Mouse (Mus musculus): Measurements from ENCODE around the gene Stab2.

DNA sequence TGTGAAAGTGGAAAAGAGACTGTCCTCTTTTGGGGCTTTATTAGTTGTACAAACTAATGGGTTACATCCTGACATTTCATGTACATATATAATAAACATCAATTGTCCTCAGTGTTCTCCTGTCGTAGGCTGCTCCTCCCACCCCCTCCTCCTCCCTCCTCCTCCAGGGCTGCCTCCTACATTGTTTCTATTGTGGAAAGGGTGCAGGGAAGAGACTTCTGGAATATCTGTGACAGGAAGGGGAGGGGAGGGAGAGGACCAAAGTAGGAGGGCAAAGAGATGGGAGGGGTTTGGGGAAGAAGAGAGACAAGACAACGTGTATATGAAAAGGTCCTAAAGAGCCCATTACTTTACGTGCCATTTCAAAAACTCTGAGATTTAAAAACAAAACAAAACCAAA lies 73.9 kb downstream of the Stab2 start:
- TF ChIP-seq CTCF (IDR thresholded peaks at IDR 0.05; ENCODE audit: low read depth) (no peak), EP300 (IDR thresholded peaks at IDR 0.05; ENCODE audit: low read depth) (no peak)
